Mouse (Mus musculus) ovary, postnatal 10 days (tissue): ENCODE data around the gene Cyp2d10.
"Not testable (repeated sequence)": the region's sequence is repeated elsewhere in the genome, so short reads cannot be mapped to it uniquely, and the experiment has no call there.

Experiments
- DNase-seq: peaks from one replicate; pipeline ENCODE4 v3.0.0; 2022; ENCODE audit warnings: low spot score

Cyp2d10 gene

GRCm38 (mm10) chr15:82401516-82401915 is 5.5 kb downstream of the Cyp2d10 start:
- no peak for DNase-seq

- DNase-seq: not testable (repeated sequence)
Observed at GRCm38 (mm10) chr15:82395955-82396354, 11.0 kb downstream of the Cyp2d10 start.

- not testable (repeated sequence) for DNase-seq
Observed at GRCm38 (mm10) chr15:82393922-82394321, 13.1 kb downstream of the Cyp2d10 start, which contains the start of gene Cyp2d11. TSS of gene Cyp2d11 (minus strand) at chr15:82394022.

- DNase-seq: not testable (repeated sequence)
Observed at GRCm38 (mm10) chr15:82389916-82390315, 17.1 kb downstream of the Cyp2d10 start.

- no peak for DNase-seq
Observed at GRCm38 (mm10) chr15:82385729-82386128, 21.3 kb downstream of the Cyp2d10 start.

- DNase-seq: no peak
Observed at GRCm38 (mm10) chr15:82382441-82382840, 24.6 kb downstream of the Cyp2d10 start.

GRCm38 (mm10) chr15:82380714-82381062 is 26.3 kb downstream of the Cyp2d10 start:
- DNase-seq: no peak

GRCm38 (mm10) chr15:82379871-82380713 is 26.9 kb downstream of the Cyp2d10 start, which contains the start of gene Cyp2d22:
TSS of gene Cyp2d22 (minus strand) at chr15:82380260.
- DNase-seq: peak; percentile 50

- DNase-seq: no peak
Observed at GRCm38 (mm10) chr15:82379511-82379870, 27.5 kb downstream of the Cyp2d10 start.

GRCm38 (mm10) chr15:82378261-82379180 is 28.5 kb downstream of the Cyp2d10 start:
- DNase-seq: no peak

- DNase-seq: no peak
Observed at GRCm38 (mm10) chr15:82377701-82378100, 29.3 kb downstream of the Cyp2d10 start.

GRCm38 (mm10) chr15:82376393-82377138 is 30.4 kb downstream of the Cyp2d10 start:
- DNase-seq: no peak

- DNase-seq: no peak
Observed at GRCm38 (mm10) chr15:82375855-82376254, 31.1 kb downstream of the Cyp2d10 start.

- no peak for DNase-seq
Observed at GRCm38 (mm10) chr15:82374437-82374836, 32.6 kb downstream of the Cyp2d10 start.

GRCm38 (mm10) chr15:82372991-82373390 is 34.0 kb downstream of the Cyp2d10 start:
- DNase-seq: no peak

GRCm38 (mm10) chr15:82372446-82372845 is 34.5 kb downstream of the Cyp2d10 start:
- DNase-seq: no peak

GRCm38 (mm10) chr15:82368851-82369250 is 38.1 kb downstream of the Cyp2d10 start:
- no peak for DNase-seq

- DNase-seq: no peak
Observed at GRCm38 (mm10) chr15:82368146-82368545, 38.8 kb downstream of the Cyp2d10 start.

GRCm38 (mm10) chr15:82364561-82364960 is 42.4 kb downstream of the Cyp2d10 start:
- not testable (repeated sequence) for DNase-seq

- not testable (repeated sequence) for DNase-seq
Observed at GRCm38 (mm10) chr15:82363801-82364200, 43.2 kb downstream of the Cyp2d10 start.

- DNase-seq: no peak
Observed at GRCm38 (mm10) chr15:82362234-82362633, 44.8 kb downstream of the Cyp2d10 start.

- DNase-seq: no peak
Observed at GRCm38 (mm10) chr15:82361459-82362018, 45.5 kb downstream of the Cyp2d10 start.
